Mouse (Mus musculus): Measurements from ENCODE around the gene Slc38a7. TPM values are rescaled to one million over a fixed set of nuclear protein-coding genes. Genes with fewer than 3 reads are reported as not detected.
"Not testable (repeated sequence)": the region's sequence is repeated elsewhere in the genome, so short reads cannot be mapped to it uniquely, and the experiment has no call there.

Slc38a7 gene
- polyA plus RNA-seq, 1 experiment from 2014 or later, result 13.8 TPM

DNA sequence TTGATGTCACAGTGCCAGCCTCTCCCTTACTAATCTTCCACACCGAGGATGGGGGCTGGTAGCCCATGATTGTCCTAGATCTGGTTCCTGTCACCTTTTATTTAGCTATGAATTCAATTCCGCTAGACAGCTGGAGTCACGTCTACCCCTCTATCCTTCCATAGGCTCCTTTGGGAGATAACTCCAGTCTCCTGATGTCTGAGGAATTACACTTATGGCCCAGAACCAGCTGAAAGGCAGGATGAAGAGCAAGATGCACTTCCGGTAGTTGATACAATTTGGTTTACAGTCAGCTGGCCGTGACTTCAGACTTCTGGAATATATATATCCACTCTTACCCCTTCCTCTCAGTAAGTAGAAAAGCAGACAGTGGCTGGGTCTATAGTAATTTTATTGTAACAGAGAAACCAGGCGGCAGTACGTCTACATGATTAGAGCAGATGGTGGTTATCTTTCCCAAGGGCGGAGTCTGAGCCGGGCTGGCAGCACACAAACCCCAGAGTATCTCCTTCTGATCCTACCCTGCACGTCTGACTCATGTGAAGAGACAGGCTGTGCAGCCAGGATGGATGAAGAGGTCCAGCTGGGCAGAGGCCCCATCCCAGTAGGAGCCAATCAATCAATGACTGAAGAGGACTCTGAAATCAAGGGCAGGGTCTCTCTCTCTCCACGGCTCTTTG, 10.6 kb upstream of the Slc38a7 start:
- H3K9me3 ChIP-seq (ENCODE audit: control insufficient read depth, low read length); H3K9ac ChIP-seq (ENCODE audit: low read depth, low read length); H3K27ac ChIP-seq (ENCODE audit: low read depth, low read length); H3K4me3 ChIP-seq (ENCODE audit: low read depth, low read length); H3K4me2 ChIP-seq; DNase-seq (ENCODE audit: low spot score); H3K27me3 ChIP-seq (replicated peaks; ENCODE audit: control insufficient read depth, insufficient read depth, low read length); H3K4me1 ChIP-seq (replicated peaks; ENCODE audit: control insufficient read depth, insufficient read depth, low read length): not testable (repeated sequence)
- peak; percentile 56 for ATAC-seq (replicated peaks; ENCODE audit: low FRiP score)
- WGBS, result 57% methylated on average over 10 of the region's 11 CpGs
- peaks cover 21% of the 10 kb centered on the region for H3K36me3 ChIP-seq (ENCODE audit: control insufficient read depth, insufficient read depth, low read length)

GRCm38 (mm10) chr8:95854174-95854573, 835 bp upstream of the Slc38a7 start:
- no peak for ATAC-seq (replicated peaks; ENCODE audit: low FRiP score)
- 79% methylated on average over 6 of the region's 6 CpGs for WGBS
- no peak overlapping the region for H3K4me2 ChIP-seq

DNA sequence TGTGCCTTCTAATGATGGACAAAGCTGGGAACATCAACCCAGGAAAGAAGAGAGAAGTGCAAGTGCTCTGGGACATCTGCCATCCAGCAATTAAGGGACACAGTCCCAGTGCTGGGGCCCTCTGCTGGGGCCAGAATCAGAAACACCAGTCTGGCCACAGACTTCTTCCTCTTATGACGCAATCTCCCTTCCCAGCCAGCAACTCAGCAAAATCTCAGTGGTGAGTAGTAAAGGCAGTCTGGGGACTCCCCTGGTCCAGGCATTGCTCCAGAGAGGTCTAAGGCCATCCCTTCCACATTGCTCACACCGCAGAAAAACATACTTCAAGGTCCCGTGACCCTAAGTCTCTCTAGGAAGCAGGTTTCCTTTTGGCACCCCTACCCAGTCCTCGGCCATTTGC, 1.0 kb downstream of the Slc38a7 start:
- H3K9me3 ChIP-seq (ENCODE audit: control insufficient read depth, low read length), result no peaks in the 10 kb centered on the region
- peak overlapping the region; percentile 75 for H3K4me3 ChIP-seq (ENCODE audit: low read depth, low read length)
- peak overlapping the region; percentile 89 for H3K4me2 ChIP-seq
- 45% methylated on average over 4 of the region's 4 CpGs for WGBS
- no peaks in the 10 kb centered on the region for H3K27me3 ChIP-seq (replicated peaks; ENCODE audit: control insufficient read depth, insufficient read depth, low read length)
- peaks cover 11% of the 10 kb centered on the region for H3K4me1 ChIP-seq (replicated peaks; ENCODE audit: control insufficient read depth, insufficient read depth, low read length)
- H3K9ac ChIP-seq (ENCODE audit: low read depth, low read length), result no peak overlapping the region
- no peak for DNase-seq (ENCODE audit: low spot score)
- ATAC-seq (replicated peaks; ENCODE audit: low FRiP score), result 0 out of 2 replicates have a peak, but pooled peaks have one; percentile 6
- H3K27ac ChIP-seq (ENCODE audit: low read depth, low read length), result 0 out of 2 replicates have a peak overlapping the region, but pooled peaks have one; percentile 19
- peaks cover 3% of the 10 kb centered on the region; the same call in 1 of the 2 replicates for H3K36me3 ChIP-seq (ENCODE audit: control insufficient read depth, insufficient read depth, low read length)

More at GRCm38 (mm10) chr8:95854174-95854573, 835 bp upstream of the Slc38a7 start:
- Histone ChIP-seq H3K36me3 (ENCODE audit: control insufficient read depth, insufficient read depth, low read length) (no peaks in the 10 kb centered on the region), H3K27me3 (replicated peaks; ENCODE audit: control insufficient read depth, insufficient read depth, low read length) (no peaks in the 10 kb centered on the region), H3K9ac (ENCODE audit: low read depth, low read length) (no peak overlapping the region), H3K4me3 (ENCODE audit: low read depth, low read length) (no peak overlapping the region), H3K4me1 (replicated peaks; ENCODE audit: control insufficient read depth, insufficient read depth, low read length) (peaks cover 8% of the 10 kb centered on the region), H3K9me3 (ENCODE audit: control insufficient read depth, low read length) (no peaks in the 10 kb centered on the region), H3K27ac (ENCODE audit: low read depth, low read length) (no peak overlapping the region)
- no peak for DNase-seq (ENCODE audit: low spot score)

- no peak overlapping the region for H3K4me3 ChIP-seq (ENCODE audit: low read depth, low read length)
- no peak for DNase-seq (ENCODE audit: low spot score)
- no peak for ATAC-seq (replicated peaks; ENCODE audit: low FRiP score)
- no peaks in the 10 kb centered on the region for H3K27me3 ChIP-seq (replicated peaks; ENCODE audit: control insufficient read depth, insufficient read depth, low read length)
- H3K9ac ChIP-seq (ENCODE audit: low read depth, low read length), result no peak overlapping the region
- H3K9me3 ChIP-seq (ENCODE audit: control insufficient read depth, low read length), result no peaks in the 10 kb centered on the region
- no peak overlapping the region for H3K4me2 ChIP-seq
- H3K27ac ChIP-seq (ENCODE audit: low read depth, low read length), result no peak overlapping the region
- peaks cover 7% of the 10 kb centered on the region; the same call in 1 of the 2 replicates for H3K36me3 ChIP-seq (ENCODE audit: control insufficient read depth, insufficient read depth, low read length)
- H3K4me1 ChIP-seq (replicated peaks; ENCODE audit: control insufficient read depth, insufficient read depth, low read length), result peaks cover 11% of the 10 kb centered on the region
- WGBS, result 89% methylated on average over 2 of the region's 2 CpGs
Observed at GRCm38 (mm10) chr8:95850326-95850725, 3.0 kb downstream of the Slc38a7 start.

GRCm38 (mm10) chr8:95848734-95849464, 4.4 kb downstream of the Slc38a7 start:
- ATAC-seq (replicated peaks; ENCODE audit: low FRiP score), result no peak
- Histone ChIP-seq H3K9me3 (ENCODE audit: control insufficient read depth, low read length) (no peaks in the 10 kb centered on the region), H3K27me3 (replicated peaks; ENCODE audit: control insufficient read depth, insufficient read depth, low read length) (no peaks in the 10 kb centered on the region), H3K4me2 (no peak overlapping the region), H3K9ac (ENCODE audit: low read depth, low read length) (no peak overlapping the region), H3K4me1 (replicated peaks; ENCODE audit: control insufficient read depth, insufficient read depth, low read length) (peaks cover 11% of the 10 kb centered on the region), H3K27ac (ENCODE audit: low read depth, low read length) (no peak overlapping the region), H3K4me3 (ENCODE audit: low read depth, low read length) (no peak overlapping the region), H3K36me3 (ENCODE audit: control insufficient read depth, insufficient read depth, low read length) (peaks cover 7% of the 10 kb centered on the region)
- DNase-seq (ENCODE audit: low spot score), result no peak
- 87% methylated on average over 19 of the region's 19 CpGs for WGBS

DNA sequence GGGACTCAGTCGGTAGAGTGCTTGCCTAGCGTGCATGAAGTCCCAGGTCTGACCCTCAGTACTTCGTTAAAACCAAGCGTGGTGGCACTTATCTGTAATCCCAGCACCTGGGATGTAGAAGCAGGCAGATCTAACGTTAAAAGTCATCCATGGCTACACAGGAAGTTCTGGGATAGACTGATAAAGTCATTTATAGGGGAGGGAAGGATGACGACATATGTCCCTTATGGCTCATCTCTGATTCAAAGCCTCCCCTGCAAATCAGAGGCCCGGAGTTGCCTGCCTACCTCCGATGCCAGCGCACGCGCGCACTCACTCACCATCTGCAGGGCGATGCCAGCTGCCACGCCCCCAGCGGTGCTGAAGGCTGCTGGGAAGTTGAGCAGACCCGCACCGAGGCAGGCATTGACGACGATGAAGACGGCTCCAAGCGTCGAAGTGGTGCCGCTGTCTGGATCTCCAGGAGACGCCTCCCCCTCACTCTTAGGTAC, 5.2 kb downstream of the Slc38a7 start:
- WGBS, result 69% methylated on average over 24 of the region's 24 CpGs
- Histone ChIP-seq H3K27ac (ENCODE audit: low read depth, low read length) (no peak overlapping the region), H3K27me3 (replicated peaks; ENCODE audit: control insufficient read depth, insufficient read depth, low read length) (no peaks in the 10 kb centered on the region), H3K9ac (ENCODE audit: low read depth, low read length) (no peak overlapping the region), H3K4me2 (no peak overlapping the region), H3K4me3 (ENCODE audit: low read depth, low read length) (no peak overlapping the region; the same call in 1 of the 2 replicates), H3K4me1 (replicated peaks; ENCODE audit: control insufficient read depth, insufficient read depth, low read length) (peaks cover 11% of the 10 kb centered on the region), H3K36me3 (ENCODE audit: control insufficient read depth, insufficient read depth, low read length) (peaks cover 7% of the 10 kb centered on the region), H3K9me3 (ENCODE audit: control insufficient read depth, low read length) (no peaks in the 10 kb centered on the region)
- DNase-seq (ENCODE audit: low spot score) (no peak), ATAC-seq (replicated peaks; ENCODE audit: low FRiP score) (peak; percentile 44)

- H3K9ac ChIP-seq (ENCODE audit: low read depth, low read length), result no peak overlapping the region
- no peaks in the 10 kb centered on the region for H3K27me3 ChIP-seq (replicated peaks; ENCODE audit: control insufficient read depth, insufficient read depth, low read length)
- H3K9me3 ChIP-seq (ENCODE audit: control insufficient read depth, low read length), result no peaks in the 10 kb centered on the region
- H3K4me1 ChIP-seq (replicated peaks; ENCODE audit: control insufficient read depth, insufficient read depth, low read length), result peaks cover 3% of the 10 kb centered on the region; the same call in 1 of the 2 replicates
- no peak overlapping the region for H3K4me3 ChIP-seq (ENCODE audit: low read depth, low read length)
- no peak for ATAC-seq (replicated peaks; ENCODE audit: low FRiP score)
- no peak overlapping the region for H3K27ac ChIP-seq (ENCODE audit: low read depth, low read length)
- no peak overlapping the region for H3K4me2 ChIP-seq
- no peak for DNase-seq (ENCODE audit: low spot score)
- H3K36me3 ChIP-seq (ENCODE audit: control insufficient read depth, insufficient read depth, low read length), result peaks cover 9% of the 10 kb centered on the region
- WGBS, result 92% methylated on average over 7 of the region's 7 CpGs
Observed at GRCm38 (mm10) chr8:95845026-95845425, 8.3 kb downstream of the Slc38a7 start.

- H3K27me3 ChIP-seq (replicated peaks; ENCODE audit: control insufficient read depth, insufficient read depth, low read length), result no peaks in the 10 kb centered on the region
- H3K4me3 ChIP-seq (ENCODE audit: low read depth, low read length), result no peak overlapping the region
- 90% methylated on average over 6 of the region's 6 CpGs for WGBS
- no peak overlapping the region for H3K4me2 ChIP-seq
- H3K9ac ChIP-seq (ENCODE audit: low read depth, low read length), result no peak overlapping the region
- H3K36me3 ChIP-seq (ENCODE audit: control insufficient read depth, insufficient read depth, low read length), result peaks cover 9% of the 10 kb centered on the region
- H3K27ac ChIP-seq (ENCODE audit: low read depth, low read length), result no peak overlapping the region
- peaks cover 3% of the 10 kb centered on the region; the same call in 1 of the 2 replicates for H3K4me1 ChIP-seq (replicated peaks; ENCODE audit: control insufficient read depth, insufficient read depth, low read length)
- H3K9me3 ChIP-seq (ENCODE audit: control insufficient read depth, low read length), result no peaks in the 10 kb centered on the region
- DNase-seq (ENCODE audit: low spot score) (no peak), ATAC-seq (replicated peaks; ENCODE audit: low FRiP score) (no peak)
Observed at GRCm38 (mm10) chr8:95843968-95844367, 9.4 kb downstream of the Slc38a7 start.
